Mouse (Mus musculus) lung, postnatal 0 days (tissue): ENCODE measurements around the gene Gm28047.

Source experiments
- CTCF ChIP-seq: IDR thresholded peaks from 2 replicates; pipeline ENCODE4 v1.5.1; 2016; ENCODE audit warnings: antibody characterized with exemption, mild to moderate bottlenecking
- EP300 ChIP-seq: IDR thresholded peaks from 2 replicates; pipeline ENCODE4 v1.6.1; 2016; ENCODE audit warnings: antibody characterized with exemption, mild to moderate bottlenecking, control low read depth

DNA sequence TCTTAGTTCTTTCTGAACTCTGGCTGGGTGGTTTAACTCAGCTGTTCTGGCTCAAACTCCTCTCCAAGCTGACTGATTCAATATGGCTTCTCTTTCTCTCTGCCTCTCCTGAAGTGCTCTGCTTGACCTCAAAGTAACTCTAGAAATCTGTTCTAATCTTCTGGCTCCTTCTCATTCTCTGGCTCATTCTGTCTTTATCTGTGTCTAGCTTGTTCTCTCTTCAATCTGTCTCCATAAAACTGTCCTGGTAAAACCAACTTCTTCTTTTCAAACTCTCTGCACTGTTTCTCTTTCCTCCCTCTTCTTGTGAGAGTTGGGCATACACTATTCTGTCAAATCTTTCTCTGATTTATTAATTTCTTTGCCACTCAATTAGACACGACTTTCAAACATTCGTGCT, 57.0 kb downstream of the Gm28047 start:
- TF ChIP-seq CTCF (no peak), EP300 (no peak)
